Mouse (Mus musculus) hindbrain, postnatal 0 days (tissue): ENCODE measurements around the gene Gm4894. TPM values are rescaled to one million over a fixed set of nuclear protein-coding genes. Genes with fewer than 3 reads are reported as not detected.
A peak's percentile ranks its signal among the peaks of the same experiment; 100 is the strongest.

Experiments used
- ATAC-seq: fragments of 200-750 bp; cut with Nextera tagmentation; 2 replicates; pipeline ENCODE4 v1.8.0; 2017; ENCODE audit warnings: mild to moderate bottlenecking, moderate TSS enrichment, moderate library complexity
- DNase-seq: peaks from one replicate; pipeline ENCODE4 v3.0.0-alpha.2; 2015; ENCODE audit warnings: low spot score
- H3K27ac ChIP-seq: fragments of 300-500 bp; sonication (generic); 2 replicates; pipeline ENCODE4 v1.5.1; 2014; ENCODE audit warnings: mild to moderate bottlenecking
- H3K27me3 ChIP-seq: fragments of 300-500 bp; sonication (generic); 2 replicates; pipeline ENCODE4 v1.6.1; 2014; ENCODE audit warnings: low read length, mixed read lengths; ENCODE audit not compliant: insufficient read depth
- H3K36me3 ChIP-seq: fragments of 300-500 bp; sonication (generic); 2 replicates; pipeline ENCODE4 v1.6.1; 2014; ENCODE audit warnings: low read length, mixed read lengths; ENCODE audit not compliant: insufficient read depth
- H3K4me1 ChIP-seq: fragments of 300-500 bp; sonication (generic); 2 replicates; pipeline ENCODE4 v1.6.1; 2014; ENCODE audit warnings: antibody characterized with exemption, low read length, mixed read lengths; ENCODE audit not compliant: insufficient read depth
- H3K4me2 ChIP-seq: fragments of 300-500 bp; sonication (generic); 2 replicates; pipeline ENCODE4 v1.6.1; 2014; ENCODE audit warnings: low read depth, mild to moderate bottlenecking, low read length, moderate library complexity, mixed read lengths
- H3K4me3 ChIP-seq: fragments of 300-500 bp; sonication (generic); 2 replicates; pipeline ENCODE4 v1.5.1; 2014; ENCODE audit warnings: low read length
- H3K9ac ChIP-seq: fragments of 300-500 bp; sonication (generic); replicated peaks from 2 replicates; pipeline ENCODE4 v1.6.1; 2014; ENCODE audit warnings: mild to moderate bottlenecking, low read length, moderate library complexity, mixed read lengths
- H3K9me3 ChIP-seq: fragments of 300-500 bp; sonication (generic); 2 replicates; pipeline ENCODE4 v1.6.1; 2016; ENCODE audit warnings: low read length, mixed read lengths
- CTCF ChIP-seq: IDR thresholded peaks from 2 replicates; pipeline ENCODE4 v1.5.1; 2016; ENCODE audit warnings: antibody characterized with exemption, control low read depth, low read depth
- WGBS: fragments of 180-500 bp; shearing (Covaris S2); extraction: QIAGEN DNeasy Blood & Tissue Kit; methylation state at CpG from one replicate; pipeline ENCODE4 v1.1.7; 2014; 5-methylcytosine and 5-hydroxymethylcytosine counted together
- polyA plus RNA-seq: library from polyadenylated mRNA; unstranded; fragments of >200 nt; fragmentation: Nextera tagmentation; extraction: Ambion mirVana; gene quantifications from 2 replicates; pipeline ENCODE4 v1.2.1, GENCODE M21; 2015
- total RNA-seq: library from RNA; depleted of rRNA; stranded (reverse); fragments of >200 nt; gene quantifications from 2 replicates; pipeline ENCODE4 v1.2.3, GENCODE M21; 2014

Gene Gm4894
- total and polyA plus RNA-seq, 2 experiments from 2014 or later: not detected

DNA sequence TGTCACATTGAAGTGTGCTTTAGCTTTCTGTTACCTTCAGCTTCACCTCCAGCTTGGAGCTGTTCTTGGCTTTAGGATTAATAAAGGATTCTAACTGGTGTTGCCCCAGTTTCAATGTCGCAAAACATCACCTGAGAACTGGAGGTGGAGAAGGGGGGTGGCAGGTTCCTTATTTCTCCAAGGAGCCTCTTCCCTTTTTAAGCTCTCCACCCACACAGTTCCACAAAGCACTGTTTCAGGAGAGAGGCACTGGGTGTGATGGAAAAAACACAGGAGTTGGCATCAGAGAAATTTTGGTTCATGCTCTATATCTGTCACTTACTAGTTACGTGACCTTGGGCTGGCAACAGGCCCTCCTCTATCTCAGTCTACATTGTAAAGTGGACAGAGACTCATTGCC, 21.3 kb upstream of the Gm4894 start:
- H3K9me3 ChIP-seq: no peaks in the 10 kb centered on the region
- H3K4me3 ChIP-seq: no peak overlapping the region
- H3K27ac ChIP-seq: no peak overlapping the region
- no peaks in the 10 kb centered on the region for H3K4me1 ChIP-seq
- no peak overlapping the region for H3K9ac ChIP-seq
- DNase-seq (no peak), ATAC-seq (no peak)
- no peak for TF ChIP-seq CTCF
- no peaks in the 10 kb centered on the region for H3K27me3 ChIP-seq
- H3K36me3 ChIP-seq: no peaks in the 10 kb centered on the region
- H3K4me2 ChIP-seq: no peak overlapping the region
- 89% methylated on average over 2 of the region's 2 CpGs for WGBS

DNA sequence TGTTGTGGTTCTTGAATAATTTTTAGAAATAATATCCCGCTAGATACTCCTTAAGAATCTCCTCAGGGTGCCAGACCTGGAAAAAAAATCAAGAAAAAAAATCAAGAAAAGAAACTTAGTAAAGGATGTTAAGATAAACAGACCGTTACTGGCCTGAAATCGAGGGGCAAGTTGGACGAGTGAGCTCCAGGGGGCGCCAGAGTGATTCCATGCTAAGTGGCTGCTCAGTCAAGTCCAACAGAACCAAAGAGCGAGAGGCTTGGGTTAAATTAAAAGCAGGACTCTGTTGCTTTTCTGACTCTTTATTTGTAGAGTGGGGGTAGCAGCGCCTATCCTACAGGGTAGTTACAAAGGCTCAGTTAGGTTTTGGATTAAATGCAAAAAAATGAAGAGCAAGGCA, 3.5 kb upstream of the Gm4894 start:
- ATAC-seq: no peak

GRCm38 (mm10) chr9:49268949-49269348, 18.6 kb downstream of the Gm4894 start:
- no peak for TF ChIP-seq CTCF
- no peaks in the 10 kb centered on the region for H3K9me3 ChIP-seq
- 55% methylated on average over 7 of the region's 7 CpGs for WGBS
- DNase-seq (no peak), ATAC-seq (no peak)
- H3K27ac ChIP-seq: no peak overlapping the region
- no peak overlapping the region for H3K9ac ChIP-seq
- H3K4me3 ChIP-seq: no peak overlapping the region
- H3K36me3 ChIP-seq: no peaks in the 10 kb centered on the region
- no peak overlapping the region for H3K4me2 ChIP-seq
- H3K27me3 ChIP-seq: no peaks in the 10 kb centered on the region
- no peaks in the 10 kb centered on the region for H3K4me1 ChIP-seq

More for the DNA sequence above, 3.5 kb upstream of the Gm4894 start:
- TF ChIP-seq CTCF: peak; percentile 59
- H3K9ac ChIP-seq: no peak overlapping the region
- H3K4me1 ChIP-seq: no peaks in the 10 kb centered on the region
- H3K36me3 ChIP-seq: no peaks in the 10 kb centered on the region
- WGBS: 40% methylated on average over 7 of the region's 7 CpGs
- no peak overlapping the region for H3K4me3 ChIP-seq
- no peak overlapping the region for H3K27ac ChIP-seq
- peak; percentile 63 for DNase-seq
- no peaks in the 10 kb centered on the region for H3K27me3 ChIP-seq
- no peak overlapping the region for H3K4me2 ChIP-seq
- no peaks in the 10 kb centered on the region for H3K9me3 ChIP-seq

DNA sequence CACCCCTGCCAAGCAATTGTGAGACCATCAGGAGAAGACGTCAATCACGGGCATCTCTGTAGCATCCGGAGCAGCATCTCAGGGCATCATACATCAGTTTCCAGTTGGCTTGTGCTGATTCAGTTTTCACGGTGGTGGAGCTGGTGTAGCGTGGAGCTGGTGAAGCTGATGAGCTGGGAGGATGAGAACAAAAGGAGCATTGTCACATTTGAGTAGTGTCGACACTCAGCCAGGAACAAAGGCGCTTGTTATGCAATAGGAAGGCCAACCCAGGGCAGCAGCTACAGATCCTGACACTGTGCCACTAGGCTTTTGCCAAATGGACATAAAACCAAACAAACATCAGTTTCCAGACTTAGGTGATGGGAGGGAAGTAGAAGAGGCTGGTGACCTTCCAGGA, 23.2 kb downstream of the Gm4894 start:
- Histone ChIP-seq H3K9me3 (no peaks in the 10 kb centered on the region), H3K4me1 (no peaks in the 10 kb centered on the region), H3K9ac (no peak overlapping the region), H3K4me2 (no peak overlapping the region), H3K36me3 (no peaks in the 10 kb centered on the region), H3K27me3 (no peaks in the 10 kb centered on the region), H3K4me3 (no peak overlapping the region), H3K27ac (no peak overlapping the region)
- DNase-seq (peak; percentile 13), ATAC-seq (peak; percentile 56)
- TF ChIP-seq CTCF: no peak
- WGBS: 16% methylated on average over 7 of the region's 7 CpGs

- Histone ChIP-seq H3K36me3 (no peaks in the 10 kb centered on the region), H3K4me1 (no peaks in the 10 kb centered on the region), H3K4me2 (no peak overlapping the region), H3K27me3 (no peaks in the 10 kb centered on the region), H3K9me3 (no peaks in the 10 kb centered on the region), H3K27ac (no peak overlapping the region), H3K4me3 (no peak overlapping the region), H3K9ac (no peak overlapping the region)
- ATAC-seq (no peak), DNase-seq (peak; percentile 79)
- TF ChIP-seq CTCF: no peak
- 24% methylated on average over 4 of the region's 4 CpGs for WGBS
These were observed 25.6 kb downstream of the Gm4894 start for GRCm38 (mm10) chr9:49275976-49276375.

DNA sequence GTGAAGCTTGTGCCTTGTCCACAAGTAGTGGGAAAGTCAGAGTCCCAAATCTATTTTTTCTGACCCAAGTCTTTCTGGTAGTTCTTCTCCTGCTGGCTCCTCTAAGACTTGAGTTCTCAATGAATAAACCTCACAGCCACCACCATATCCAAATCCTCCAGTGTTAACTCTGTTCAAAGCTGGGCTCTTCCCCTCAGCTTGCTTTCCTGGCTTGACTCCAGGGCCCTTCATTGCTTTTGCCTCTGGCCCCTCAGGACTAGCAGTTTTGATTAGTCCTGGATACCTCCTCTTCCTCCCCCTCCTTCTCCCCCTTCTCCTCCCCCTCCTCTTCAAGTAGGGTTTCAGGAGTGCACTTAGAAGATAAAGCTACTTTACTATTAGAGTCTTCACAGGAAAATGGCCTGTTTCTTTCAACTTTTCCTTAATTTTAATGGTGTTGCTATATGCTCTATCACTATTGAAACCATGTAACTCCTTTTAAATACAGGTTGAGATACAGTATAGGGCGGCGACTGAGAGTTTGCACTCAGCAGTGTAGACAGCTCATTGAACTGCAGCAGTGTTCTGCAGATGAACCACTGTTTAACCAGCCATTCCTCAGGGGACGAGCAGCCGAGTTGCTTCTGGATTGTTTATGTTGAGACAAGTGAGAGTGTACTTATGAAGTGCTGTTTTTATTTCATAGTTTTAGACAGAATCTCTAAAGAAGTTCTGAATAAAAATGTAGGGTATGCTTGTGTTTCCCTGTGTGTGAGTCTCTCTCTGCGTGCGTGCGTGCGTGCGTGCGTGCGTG, 26.4 kb downstream of the Gm4894 start:
- Histone ChIP-seq H3K4me1 (no peaks in the 10 kb centered on the region), H3K4me2 (no peak overlapping the region), H3K9ac (no peak overlapping the region), H3K27ac (no peak overlapping the region), H3K9me3 (no peaks in the 10 kb centered on the region), H3K4me3 (no peak overlapping the region), H3K27me3 (no peaks in the 10 kb centered on the region), H3K36me3 (no peaks in the 10 kb centered on the region)
- no peak for TF ChIP-seq CTCF
- ATAC-seq (no peak), DNase-seq (no peak)
- WGBS: 85% methylated on average over 11 of the region's 11 CpGs

DNA sequence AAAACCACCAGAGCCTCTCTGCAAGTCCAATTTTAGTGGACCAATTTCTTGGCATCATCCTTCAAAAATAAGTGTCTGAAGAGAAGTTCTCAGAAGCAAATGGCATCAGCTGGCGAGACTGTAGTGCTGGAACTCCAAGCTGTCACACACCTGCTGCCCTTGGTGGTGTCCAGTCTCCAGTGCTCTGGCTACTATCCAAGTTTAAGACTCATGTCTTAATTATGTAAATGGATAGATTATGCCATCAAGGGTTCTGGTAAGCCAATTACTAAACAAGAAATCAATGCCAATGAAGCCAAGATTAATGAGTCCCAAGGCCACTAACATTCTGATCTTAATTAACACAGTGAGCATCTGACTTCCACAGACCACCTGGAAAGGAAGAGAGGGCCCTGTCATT, 44.8 kb downstream of the Gm4894 start:
- Histone ChIP-seq H3K27ac (no peak overlapping the region), H3K4me3 (no peak overlapping the region), H3K27me3 (no peaks in the 10 kb centered on the region), H3K4me1 (no peaks in the 10 kb centered on the region), H3K4me2 (no peak overlapping the region), H3K36me3 (no peaks in the 10 kb centered on the region), H3K9ac (no peak overlapping the region), H3K9me3 (no peaks in the 10 kb centered on the region)
- no peak for TF ChIP-seq CTCF
- 30% methylated on average over 1 of the region's 1 CpGs for WGBS
- DNase-seq: peak; percentile 50
- no peak for ATAC-seq
